Mouse (Mus musculus) lung, postnatal 0 days (tissue): ENCODE results near the gene Nelfa. TPM values are rescaled to one million over a fixed set of nuclear protein-coding genes. Genes with fewer than 3 reads are reported as not detected.

ENCODE experiments used
- ATAC-seq: fragments of 200-750 bp; cut with Nextera tagmentation; 2 replicates; pipeline ENCODE4 v1.8.0; 2017; ENCODE audit warnings: moderate library complexity
- DNase-seq: peaks from one replicate; pipeline ENCODE4 v3.0.0-alpha.2; 2016; ENCODE audit warnings: low spot score
- H3K27ac ChIP-seq: fragments of 300-500 bp; sonication (generic); 2 replicates; pipeline ENCODE4 v1.5.1; 2014; ENCODE audit warnings: antibody characterized with exemption, mild to moderate bottlenecking, low read length, mixed read lengths
- H3K27me3 ChIP-seq: fragments of 300-500 bp; sonication (generic); replicated peaks from 2 replicates; pipeline ENCODE4 v1.6.1; 2014; ENCODE audit warnings: low read length, mixed read lengths; ENCODE audit not compliant: insufficient read depth
- H3K36me3 ChIP-seq: fragments of 300-500 bp; sonication (generic); 2 replicates; pipeline ENCODE4 v1.6.1; 2014; ENCODE audit warnings: low read length, mixed read lengths; ENCODE audit not compliant: insufficient read depth
- H3K4me1 ChIP-seq: fragments of 300-500 bp; sonication (generic); 2 replicates; pipeline ENCODE4 v1.6.1; 2014; ENCODE audit warnings: antibody characterized with exemption, low read depth, low read length, mixed read lengths; ENCODE audit not compliant: insufficient read depth
- H3K4me2 ChIP-seq: fragments of 300-500 bp; sonication (generic); replicated peaks from 2 replicates; pipeline ENCODE4 v1.6.1; 2014; ENCODE audit warnings: low read depth, mild to moderate bottlenecking, low read length, moderate library complexity, mixed read lengths
- H3K4me3 ChIP-seq: fragments of 300-500 bp; sonication (generic); 2 replicates; pipeline ENCODE4 v1.5.1; 2014; ENCODE audit warnings: low read depth, low read length
- H3K9ac ChIP-seq: fragments of 300-500 bp; sonication (generic); replicated peaks from 2 replicates; pipeline ENCODE4 v1.6.1; 2014; ENCODE audit warnings: low read depth, mild to moderate bottlenecking
- H3K9me3 ChIP-seq: fragments of 300-500 bp; sonication (generic); 2 replicates; pipeline ENCODE4 v1.6.1; 2016; ENCODE audit warnings: low read length, mixed read lengths
- CTCF ChIP-seq: IDR thresholded peaks from 2 replicates; pipeline ENCODE4 v1.5.1; 2016; ENCODE audit warnings: antibody characterized with exemption, mild to moderate bottlenecking
- EP300 ChIP-seq: IDR thresholded peaks from 2 replicates; pipeline ENCODE4 v1.6.1; 2016; ENCODE audit warnings: antibody characterized with exemption, mild to moderate bottlenecking, control low read depth
- WGBS: fragments of 180-500 bp; shearing (Covaris S2); extraction: QIAGEN DNeasy Blood & Tissue Kit; methylation state at CpG from one replicate; pipeline ENCODE4 v1.1.7; 2014; 5-methylcytosine and 5-hydroxymethylcytosine counted together
- polyA plus RNA-seq: library from polyadenylated mRNA; unstranded; fragments of >200 nt; fragmentation: Nextera tagmentation; extraction: Ambion mirVana; gene quantifications from 2 replicates; pipeline ENCODE4 v1.2.1, GENCODE M21; 2015

Gene Nelfa
- polyA plus RNA-seq, 1 experiment from 2014 or later, result 22.3 TPM

DNA sequence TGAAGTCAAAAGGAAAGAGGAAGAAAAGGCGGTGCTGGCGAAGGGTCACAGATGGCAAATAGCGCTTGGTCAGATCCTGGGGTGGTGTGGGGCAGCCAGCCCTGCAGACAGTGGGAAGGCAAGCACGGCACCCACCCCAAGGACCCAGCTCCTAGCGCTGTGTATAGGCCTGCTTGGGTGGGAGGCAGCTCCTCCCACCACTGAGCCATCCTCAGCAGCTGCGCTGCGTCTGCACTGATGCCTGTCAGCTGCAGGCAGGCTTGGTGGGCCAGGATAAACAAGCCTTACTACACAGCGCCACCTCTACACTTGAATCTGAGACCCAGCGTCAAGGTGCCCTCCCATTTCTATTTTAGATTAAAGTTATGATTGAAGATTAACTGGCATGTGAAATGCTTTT lies 41.1 kb downstream of the Nelfa start:
- no peak overlapping the region for H3K9ac ChIP-seq
- WGBS, result 80% methylated on average over 9 of the region's 9 CpGs
- peaks cover 56% of the 10 kb centered on the region for H3K36me3 ChIP-seq
- no peak for TF ChIP-seq EP300
- no peak for TF ChIP-seq CTCF
- ATAC-seq, result no peak
- no peak overlapping the region for H3K27ac ChIP-seq
- no peaks in the 10 kb centered on the region for H3K9me3 ChIP-seq
- H3K4me2 ChIP-seq, result no peak overlapping the region
- H3K27me3 ChIP-seq, result no peaks in the 10 kb centered on the region
- DNase-seq, result no peak
- H3K4me3 ChIP-seq, result no peak overlapping the region
- no peaks in the 10 kb centered on the region for H3K4me1 ChIP-seq

GRCm38 (mm10) chr5:33893406-33893805 lies 42.8 kb downstream of the Nelfa start:
- Histone ChIP-seq H3K36me3 (peaks cover 41% of the 10 kb centered on the region), H3K9me3 (no peaks in the 10 kb centered on the region), H3K27me3 (no peaks in the 10 kb centered on the region), H3K9ac (no peak overlapping the region), H3K4me1 (no peaks in the 10 kb centered on the region), H3K4me2 (no peak overlapping the region), H3K27ac (no peak overlapping the region), H3K4me3 (no peak overlapping the region)
- no peak for ATAC-seq
- no peak for TF ChIP-seq EP300
- TF ChIP-seq CTCF, result no peak
- DNase-seq, result no peak
- WGBS, result 92% methylated on average over 6 of the region's 6 CpGs

- TF ChIP-seq CTCF (no peak), EP300 (no peak)
- 92% methylated on average over 4 of the region's 4 CpGs for WGBS
- no peak for ATAC-seq
These were observed 55.1 kb downstream of the Nelfa start for GRCm38 (mm10) chr5:33881118-33881517.

GRCm38 (mm10) chr5:33875472-33875871 lies 60.7 kb downstream of the Nelfa start:
- Histone ChIP-seq H3K36me3 (peaks cover 12% of the 10 kb centered on the region; the same call in 1 of the 2 replicates), H3K27me3 (no peaks in the 10 kb centered on the region), H3K9ac (no peak overlapping the region), H3K4me1 (no peaks in the 10 kb centered on the region), H3K27ac (no peak overlapping the region), H3K4me3 (no peak overlapping the region), H3K9me3 (no peaks in the 10 kb centered on the region), H3K4me2 (no peak overlapping the region)
- WGBS, result 96% methylated on average over 1 of the region's 1 CpGs
- no peak for TF ChIP-seq EP300
- no peak for ATAC-seq
- no peak for DNase-seq

More at GRCm38 (mm10) chr5:33881118-33881517, 55.1 kb downstream of the Nelfa start:
- Histone ChIP-seq H3K4me1 (no peaks in the 10 kb centered on the region), H3K4me3 (no peak overlapping the region), H3K9me3 (no peaks in the 10 kb centered on the region), H3K4me2 (no peak overlapping the region), H3K27ac (no peak overlapping the region), H3K9ac (no peak overlapping the region), H3K36me3 (peaks cover 35% of the 10 kb centered on the region), H3K27me3 (no peaks in the 10 kb centered on the region)
- DNase-seq, result no peak

DNA sequence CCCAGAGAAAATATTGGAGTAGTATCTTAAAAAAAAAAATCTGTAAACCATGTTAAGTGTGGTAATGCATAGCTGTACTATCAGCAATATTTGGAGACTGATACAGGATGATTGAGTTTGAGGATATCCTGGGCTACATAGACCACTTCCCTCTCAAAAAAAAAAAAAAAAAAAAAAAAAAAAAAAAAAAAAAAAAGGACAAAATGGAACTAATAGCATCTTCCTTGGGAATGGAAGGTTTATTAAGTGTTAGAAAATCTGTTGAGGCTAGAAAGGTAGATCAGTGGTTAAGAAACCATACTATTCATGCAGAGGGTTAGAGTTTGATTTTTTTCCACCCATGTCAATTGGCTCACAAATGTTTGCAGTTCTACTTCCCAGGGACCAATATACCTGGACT lies 78.5 kb downstream of the Nelfa start:
- no peak overlapping the region for H3K4me3 ChIP-seq
- H3K4me2 ChIP-seq, result no peak overlapping the region
- no peaks in the 10 kb centered on the region for H3K9me3 ChIP-seq
- no peaks in the 10 kb centered on the region for H3K27me3 ChIP-seq
- TF ChIP-seq CTCF (no peak), EP300 (no peak)
- H3K36me3 ChIP-seq, result peaks cover 24% of the 10 kb centered on the region
- no peak for DNase-seq
- no peak overlapping the region for H3K27ac ChIP-seq
- no peaks in the 10 kb centered on the region for H3K4me1 ChIP-seq
- ATAC-seq, result no peak
- H3K9ac ChIP-seq, result no peak overlapping the region

DNA sequence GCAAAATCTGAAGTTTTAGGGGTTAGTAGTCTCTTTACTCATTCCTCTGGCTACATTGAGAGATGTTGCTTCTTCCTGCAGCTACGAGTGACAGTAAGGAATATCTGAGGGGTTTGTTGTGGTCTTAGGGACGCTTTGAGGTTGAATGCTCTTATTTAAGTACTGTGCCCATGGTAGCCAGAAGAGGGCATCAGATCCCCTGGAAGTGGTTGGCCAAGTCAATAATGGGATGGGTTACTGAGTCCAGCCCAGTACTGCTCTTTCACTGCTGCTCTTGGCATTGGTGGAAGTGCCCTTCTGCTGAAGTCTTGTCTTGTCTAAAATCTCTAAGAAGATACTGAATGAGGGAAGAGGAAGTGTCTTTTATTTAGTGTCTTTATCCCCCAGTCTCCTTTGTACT lies 82.2 kb downstream of the Nelfa start:
- peak; percentile 36; the same call in 1 of the 2 replicates for TF ChIP-seq CTCF
- no peak for TF ChIP-seq EP300
- DNase-seq, result no peak
- no peaks in the 10 kb centered on the region for H3K27me3 ChIP-seq
- WGBS, result 81% methylated on average over 2 of the region's 2 CpGs
- no peak overlapping the region for H3K4me2 ChIP-seq
- no peak overlapping the region for H3K27ac ChIP-seq
- no peaks in the 10 kb centered on the region for H3K4me1 ChIP-seq
- peaks cover 13% of the 10 kb centered on the region for H3K36me3 ChIP-seq
- no peak overlapping the region for H3K4me3 ChIP-seq
- no peak overlapping the region for H3K9ac ChIP-seq
- H3K9me3 ChIP-seq, result no peaks in the 10 kb centered on the region
- ATAC-seq, result no peak

- TF ChIP-seq CTCF (peak; percentile 48), EP300 (no peak)
These were observed 83.1 kb downstream of the Nelfa start for GRCm38 (mm10) chr5:33853086-33853485.

More at GRCm38 (mm10) chr5:33853086-33853485, 83.1 kb downstream of the Nelfa start:
- Histone ChIP-seq H3K27me3 (no peaks in the 10 kb centered on the region), H3K4me1 (no peaks in the 10 kb centered on the region), H3K9me3 (no peaks in the 10 kb centered on the region), H3K4me3 (no peak overlapping the region), H3K4me2 (no peak overlapping the region), H3K36me3 (peaks cover 13% of the 10 kb centered on the region), H3K27ac (no peak overlapping the region), H3K9ac (no peak overlapping the region)
- no peak for DNase-seq
- 100% methylated on average over 1 of the region's 1 CpGs for WGBS
- no peak for ATAC-seq
